Mouse (Mus musculus) brain, embryonic 14.5 days (tissue): ENCODE data around the gene Kcna3.

ENCODE experiments used
- CTCF ChIP-seq: fragments of 200-500 bp; IDR thresholded peaks from 2 replicates; pipeline ENCODE4 v1.5.1; 2012; ENCODE audit warnings: inconsistent platforms, mild to moderate bottlenecking, moderate library complexity, borderline replicate concordance; ENCODE audit not compliant: insufficient read depth, insufficient read length; ENCODE audit errors: extremely low read depth
- POLR2A ChIP-seq: fragments of 200-500 bp; IDR thresholded peaks from 2 replicates; pipeline ENCODE4 v1.6.1; 2012; ENCODE audit warnings: mild to moderate bottlenecking, inconsistent platforms, borderline replicate concordance; ENCODE audit not compliant: poor library complexity, insufficient read depth, insufficient read length, severe bottlenecking; ENCODE audit errors: extremely low read depth

DNA sequence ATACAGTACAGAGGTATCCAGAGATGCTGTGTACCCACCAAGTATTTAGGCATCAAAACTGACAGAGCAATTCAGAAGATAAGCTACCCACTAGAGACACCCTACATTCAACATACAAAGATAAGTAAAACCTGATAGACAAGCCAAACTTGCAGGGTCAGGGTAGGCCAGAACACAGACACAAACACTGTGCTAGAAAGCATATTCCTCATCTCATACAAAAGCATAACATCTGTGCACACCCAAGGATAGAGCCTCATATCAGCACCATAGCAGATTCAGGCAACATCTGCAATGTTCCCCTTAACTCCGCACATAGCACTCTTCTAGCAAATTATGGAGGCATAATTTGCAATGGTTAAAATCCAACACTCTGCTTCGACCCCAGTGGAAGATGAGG, 41.1 kb downstream of the Kcna3 start:
- TF ChIP-seq CTCF (no peak), POLR2A (no peak)
